In the genomic region with DNA sequence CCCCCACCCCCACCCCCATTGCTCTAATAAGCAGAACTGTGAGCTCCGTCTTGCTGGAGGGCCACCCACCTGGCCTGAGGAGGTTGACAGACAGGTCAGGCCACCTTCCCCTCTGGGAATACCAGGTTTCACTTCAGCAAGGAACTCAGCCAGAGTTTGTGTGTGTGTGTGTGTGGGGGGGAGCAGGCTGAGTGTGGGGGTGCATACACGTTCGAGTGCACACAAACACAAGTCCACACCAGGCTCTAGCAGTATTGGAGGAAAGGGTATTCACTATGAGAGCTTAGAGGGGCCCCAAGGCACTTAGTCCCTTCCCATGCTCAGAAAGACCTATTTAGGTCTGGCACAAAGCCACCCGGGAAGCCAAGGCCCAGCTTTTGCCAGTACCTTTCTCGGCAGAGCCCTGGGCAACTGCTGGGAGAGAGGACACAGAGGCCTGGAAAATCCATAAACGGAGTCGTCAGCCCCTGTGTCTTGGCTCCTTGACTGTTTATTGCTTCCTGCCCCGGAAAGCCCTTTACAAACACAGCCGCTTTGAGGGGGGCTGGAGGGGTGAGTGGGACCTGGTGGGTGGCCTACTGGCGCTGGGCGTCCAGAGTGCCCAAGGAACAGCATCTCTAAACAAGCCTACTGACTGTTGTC, we compare ENCODE assay signal across 8 mouse cellular contexts. TPM values are rescaled to one million over a fixed set of nuclear protein-coding genes. Genes with fewer than 3 reads are reported as not detected.
DNase-seq lines count a peak whose midpoint lies in the region; ATAC-seq and TF ChIP-seq lines count a peak whose summit lies in the region.

No protein-coding gene starts in this region.

- H3K27me3 ChIP-seq in embryonic facial prominence, embryonic 14.5 days (replicated peaks; ENCODE audit: control insufficient read depth, insufficient read depth, low read length) = no peaks in the 10 kb centered on the region
- no peaks in the 10 kb centered on the region for H3K27me3 ChIP-seq in heart, postnatal 0 days (ENCODE audit: control insufficient read depth, insufficient read depth, low read length)
- H3K27me3 ChIP-seq in midbrain, embryonic 13.5 days = no peaks in the 10 kb centered on the region

- peak overlapping the region; percentile 62 for H3K27ac ChIP-seq in embryonic facial prominence, embryonic 14.5 days (replicated peaks; ENCODE audit: low read depth, low read length)
- peak overlapping the region; percentile 91 for H3K27ac ChIP-seq in heart, postnatal 0 days (ENCODE audit: low read depth)
- H3K27ac ChIP-seq in midbrain, embryonic 13.5 days = peak overlapping the region; percentile 76

- peak overlapping the region; percentile 15; the same call in 1 of the 2 replicates for H3K4me2 ChIP-seq in embryonic facial prominence, embryonic 14.5 days (ENCODE audit: low read depth, low read length)
- no peak overlapping the region; the same call in 1 of the 2 replicates for H3K4me2 ChIP-seq in heart, postnatal 0 days (ENCODE audit: low read depth, low read length)
- H3K4me2 ChIP-seq in midbrain, embryonic 13.5 days (replicated peaks) = no peak overlapping the region

- peaks cover 50% of the 10 kb centered on the region for H3K4me1 ChIP-seq in embryonic facial prominence, embryonic 14.5 days (ENCODE audit: control insufficient read depth, insufficient read depth, low read length)
- H3K4me1 ChIP-seq in heart, postnatal 0 days (ENCODE audit: control insufficient read depth, insufficient read depth) = peaks cover 62% of the 10 kb centered on the region
- peaks cover 67% of the 10 kb centered on the region for H3K4me1 ChIP-seq in midbrain, embryonic 13.5 days (replicated peaks)

- ATAC-seq in embryonic facial prominence, embryonic 14.5 days (ENCODE audit: low read depth) = peak; percentile 50
- ATAC-seq in heart, postnatal 0 days (ENCODE audit: insufficient read depth, low read depth) = peak; percentile 34; the same call in 1 of the 2 replicates
- 0 out of 2 replicates have a peak, but pooled peaks have one; percentile 21 for ATAC-seq in midbrain, embryonic 13.5 days

- H3K9ac ChIP-seq in embryonic facial prominence, embryonic 14.5 days (ENCODE audit: low read depth, low read length) = no peak overlapping the region
- H3K9ac ChIP-seq in heart, postnatal 0 days (replicated peaks; ENCODE audit: low read depth, low read length) = peak overlapping the region; percentile 34; the same call in 1 of the 2 replicates
- 0 out of 2 replicates have a peak overlapping the region, but pooled peaks have one; percentile 36 for H3K9ac ChIP-seq in midbrain, embryonic 13.5 days (replicated peaks)

- TF ChIP-seq CTCF in heart, postnatal 0 days (IDR thresholded peaks at IDR 0.05; ENCODE audit: low read depth) = no peak

- no peaks in the 10 kb centered on the region for H3K36me3 ChIP-seq in embryonic facial prominence, embryonic 14.5 days (ENCODE audit: control insufficient read depth, insufficient read depth, low read length)
- H3K36me3 ChIP-seq in heart, postnatal 0 days (replicated peaks; ENCODE audit: control insufficient read depth, insufficient read depth, low read length) = no peaks in the 10 kb centered on the region
- no peaks in the 10 kb centered on the region for H3K36me3 ChIP-seq in midbrain, embryonic 13.5 days

- H3K4me3 ChIP-seq in embryonic facial prominence, embryonic 14.5 days (ENCODE audit: low read depth, low read length) = no peak overlapping the region
- H3K4me3 ChIP-seq in heart, postnatal 0 days (ENCODE audit: low read depth, low read length) = no peak overlapping the region
- no peak overlapping the region for H3K4me3 ChIP-seq in midbrain, embryonic 13.5 days (replicated peaks)

- peak; percentile 58 for DNase-seq in adrenal gland, adult 2 months
- no peak for DNase-seq in adrenal gland, adult 8-10 months
- peak; percentile 61 for DNase-seq in MN1 (ENCODE audit: low spot score)
- peak; percentile 76 for DNase-seq in embryonic facial prominence, embryonic 14.5 days (ENCODE audit: low spot score)
- DNase-seq in heart, postnatal 0 days (ENCODE audit: low spot score) = no peak
- DNase-seq in kidney, postnatal 10 days = peak; percentile 69
- DNase-seq in ovary, postnatal 10 days (ENCODE audit: low spot score) = no peak

- H3K9me3 ChIP-seq in embryonic facial prominence, embryonic 14.5 days (ENCODE audit: control insufficient read depth, low read length) = no peaks in the 10 kb centered on the region
- no peaks in the 10 kb centered on the region for H3K9me3 ChIP-seq in heart, postnatal 0 days (replicated peaks; ENCODE audit: control insufficient read depth, low read length)
- no peaks in the 10 kb centered on the region for H3K9me3 ChIP-seq in midbrain, embryonic 13.5 days

- no peak for TF ChIP-seq EP300 in heart, postnatal 0 days (IDR thresholded peaks at IDR 0.05; ENCODE audit: low read depth)

- 14% methylated on average over 11 of the region's 11 CpGs for WGBS in embryonic facial prominence, embryonic 14.5 days
- WGBS in heart, postnatal 0 days = 24% methylated on average over 11 of the region's 11 CpGs
- WGBS in midbrain, embryonic 13.5 days = 7% methylated on average over 11 of the region's 11 CpGs

RNA-seq across cellular contexts. Expression of gene Cuedc1, which starts 50.9 kb away (rescaled TPM):
- total RNA-seq in adrenal gland, adult 2 months (2021) = 10 to 100 TPM; 49.3 to 61.7 TPM
- 76.9 and 91.3 TPM in 2 replicates for polyA plus RNA-seq in adrenal gland, adult 2 months (2012; rRNA removed)
- 100 to 1,000 TPM in 2 of 4 experiments, 10 to 100 TPM in 2; 46.1 to 114 (median 84.3) TPM for total RNA-seq in adrenal gland, adult 8-10 months (2022)
- 17.4 and 17.7 TPM in 2 replicates for polyA plus RNA-seq in embryonic facial prominence, embryonic 14.5 days (2014; fragmentation: Nextera tagmentation; extraction: Ambion mirVana)
- 15.1 and 19.2 TPM in 2 replicates for total RNA-seq in heart, postnatal 0 days (2014; rRNA removed; ENCODE audit: low replicate concordance)
- polyA plus RNA-seq in heart, postnatal 0 days (2015; fragmentation: Nextera tagmentation; extraction: Ambion mirVana) = 17.0 and 17.5 TPM in 2 replicates
- 40.6 and 46.1 TPM in 2 replicates for polyA plus RNA-seq in midbrain, embryonic 13.5 days (2015; fragmentation: Nextera tagmentation; extraction: Ambion mirVana)

RNA-seq across cellular contexts. Expression of gene Mrps23, which starts 55.4 kb away (rescaled TPM):
- 100 to 1,000 TPM; 194 to 208 TPM for total RNA-seq in adrenal gland, adult 2 months (2021)
- polyA plus RNA-seq in adrenal gland, adult 2 months (2012; rRNA removed) = 44.9 and 51.2 TPM in 2 replicates
- total RNA-seq in adrenal gland, adult 8-10 months (2022) = 100 to 1,000 TPM; 140 to 223 (median 182) TPM
- 55.6 and 59.4 TPM in 2 replicates for polyA plus RNA-seq in embryonic facial prominence, embryonic 14.5 days (2014; fragmentation: Nextera tagmentation; extraction: Ambion mirVana)
- total RNA-seq in heart, postnatal 0 days (2014; rRNA removed; ENCODE audit: low replicate concordance) = 77.6 and 240 TPM in 2 replicates
- polyA plus RNA-seq in heart, postnatal 0 days (2015; fragmentation: Nextera tagmentation; extraction: Ambion mirVana) = 156 TPM in 2 replicates
- polyA plus RNA-seq in midbrain, embryonic 13.5 days (2015; fragmentation: Nextera tagmentation; extraction: Ambion mirVana) = 68.6 and 69.8 TPM in 2 replicates

Comparison
In these comparisons a context has a peak if more than half of its experiments do, and no peak if none do; other contexts are left out.
1. DNase-seq: peak in adrenal gland, adult 2 months (single experiment), MN1 (single experiment), embryonic facial prominence, embryonic 14.5 days (single experiment) and kidney, postnatal 10 days (single experiment); none in adrenal gland, adult 8-10 months (single experiment), heart, postnatal 0 days (single experiment) and ovary, postnatal 10 days (single experiment).
2. Peak in every context shown above with its lines, with median percentiles within 50 percentile points of each other: ATAC-seq and H3K27ac ChIP-seq.